Mouse (Mus musculus) lung, adult 2 months (tissue): ENCODE results near the gene Cstf1.

Experiments
- CTCF ChIP-seq: fragments of 200-500 bp; IDR thresholded peaks from 2 replicates; pipeline ENCODE4 v1.5.1; 2011; ENCODE audit warnings: mild to moderate bottlenecking, low read length, control low read depth; ENCODE audit not compliant: insufficient read depth
- POLR2A ChIP-seq: fragments of 200-500 bp; IDR thresholded peaks from 2 replicates; pipeline ENCODE4 v1.6.1; 2011; ENCODE audit warnings: low read depth, mild to moderate bottlenecking, control low read depth, low read length, borderline replicate concordance; ENCODE audit errors: extremely low read depth

DNA sequence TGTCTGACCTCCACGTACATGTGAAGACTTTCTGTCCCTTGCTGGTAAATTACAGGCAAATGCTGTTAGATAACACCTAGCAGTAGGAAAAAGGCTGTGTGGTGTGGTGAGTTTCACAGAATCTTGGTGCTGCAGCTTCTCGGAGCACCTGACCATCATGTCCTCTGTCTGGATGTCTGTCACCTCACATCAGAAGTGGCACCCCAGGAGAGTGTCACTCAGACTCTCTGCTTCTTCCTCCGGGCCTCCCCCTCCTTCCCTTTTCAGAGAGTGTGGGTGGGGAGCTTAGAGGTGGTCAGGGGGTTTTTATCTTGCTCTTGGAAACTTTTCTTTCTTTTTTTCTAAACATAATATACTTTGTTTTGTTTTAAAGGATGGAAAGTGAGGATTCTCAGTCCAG lies 34.5 kb downstream of the Cstf1 start:
- TF ChIP-seq CTCF (no peak), POLR2A (no peak)
